Mouse (Mus musculus) frontal cortex, adult (tissue): ENCODE data around the gene Neu4.
"Not testable (repeated sequence)": the region's sequence is repeated elsewhere in the genome, so short reads cannot be mapped to it uniquely, and the experiment has no call there.

Experiments used
- ATAC-seq: cut with Nextera tagmentation; 2 replicates; pipeline ENCODE4 v1.9.2; 2017; ENCODE audit warnings: mild to moderate bottlenecking, moderate library complexity, mixed read lengths; ENCODE audit not compliant: low TSS enrichment

Gene Neu4

GRCm38 (mm10) chr1:94020151-94020550 lies at the start of gene Neu4:
Neu4 (plus strand) TSS chr1:94020451.
- no peak for ATAC-seq

GRCm38 (mm10) chr1:93970797-93971196 lies 49.5 kb upstream of the Neu4 start:
- ATAC-seq = not testable (repeated sequence)

GRCm38 (mm10) chr1:93975764-93976163 lies 44.5 kb upstream of the Neu4 start:
- not testable (repeated sequence) for ATAC-seq

- ATAC-seq = peak; percentile 82
Observed at GRCm38 (mm10) chr1:93978287-93978686, 42.0 kb upstream of the Neu4 start.

DNA sequence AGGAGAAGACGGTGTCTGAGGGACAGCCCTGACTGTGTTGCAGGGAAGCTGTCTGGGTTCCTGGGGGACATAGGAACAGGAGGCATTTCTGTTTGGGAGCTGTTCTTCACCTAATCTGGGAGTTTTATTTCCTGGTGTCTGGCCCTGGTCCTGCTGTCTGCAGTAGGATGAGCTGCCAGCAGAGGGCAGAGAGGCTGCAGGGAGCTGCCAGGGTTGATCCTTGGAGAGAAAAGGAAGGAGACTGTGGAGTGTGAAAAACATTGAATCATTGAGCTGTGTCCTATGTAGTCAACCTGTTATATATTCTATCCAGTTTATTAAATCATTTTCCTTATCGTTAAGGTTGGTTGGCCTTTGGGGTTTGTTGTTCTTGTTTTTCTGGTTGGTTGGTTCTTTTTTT lies 39.3 kb upstream of the Neu4 start:
- ATAC-seq = peak; percentile 99

DNA sequence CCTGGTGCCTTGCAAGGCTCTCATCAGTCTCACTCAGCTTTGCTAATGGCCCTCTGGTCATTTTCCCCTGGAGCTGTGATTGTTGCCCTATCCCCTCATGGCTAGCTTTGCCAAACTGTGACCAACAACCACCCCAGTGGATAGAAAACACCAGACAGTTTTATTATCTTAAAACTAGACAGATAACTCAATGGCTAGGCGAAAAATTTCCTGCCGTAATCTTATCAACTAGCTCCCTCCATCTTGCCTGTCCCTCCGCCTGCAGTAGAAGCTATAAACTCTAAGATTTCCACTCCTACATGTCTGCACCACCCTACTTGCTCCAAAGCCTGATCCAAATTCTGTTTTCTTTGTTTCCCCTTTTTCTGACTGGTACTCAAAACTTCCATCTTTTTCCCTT lies 34.1 kb upstream of the Neu4 start:
- ATAC-seq = no peak

GRCm38 (mm10) chr1:93988786-93989185 lies 31.5 kb upstream of the Neu4 start:
- ATAC-seq = no peak

DNA sequence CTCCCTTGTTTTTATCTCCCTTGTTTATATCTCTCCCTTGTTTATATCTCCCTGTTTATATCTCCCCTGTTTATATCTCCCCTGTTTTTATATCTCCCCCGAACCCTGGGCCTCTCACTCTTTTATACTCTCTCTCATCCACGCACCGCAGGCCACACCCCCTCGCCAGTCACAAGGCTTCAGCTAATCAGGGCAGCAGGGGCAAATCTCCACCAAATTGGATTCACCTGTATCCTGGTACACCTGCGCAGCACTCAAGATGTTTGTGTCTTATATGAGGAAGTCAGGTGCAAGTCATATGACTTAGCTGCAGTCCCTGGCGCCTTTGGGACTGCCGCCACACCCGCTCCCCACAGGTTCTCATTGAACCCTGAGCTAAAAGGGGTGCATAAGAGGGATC lies 30.0 kb upstream of the Neu4 start, which contains the start of gene Gal3st2c:
Gene Gal3st2c (plus strand): TSS at position 301 of the 400 bp plus-strand sequence.
- ATAC-seq = not testable (repeated sequence)

- not testable (repeated sequence) for ATAC-seq
Observed at GRCm38 (mm10) chr1:93991068-93991467, 29.2 kb upstream of the Neu4 start.

DNA sequence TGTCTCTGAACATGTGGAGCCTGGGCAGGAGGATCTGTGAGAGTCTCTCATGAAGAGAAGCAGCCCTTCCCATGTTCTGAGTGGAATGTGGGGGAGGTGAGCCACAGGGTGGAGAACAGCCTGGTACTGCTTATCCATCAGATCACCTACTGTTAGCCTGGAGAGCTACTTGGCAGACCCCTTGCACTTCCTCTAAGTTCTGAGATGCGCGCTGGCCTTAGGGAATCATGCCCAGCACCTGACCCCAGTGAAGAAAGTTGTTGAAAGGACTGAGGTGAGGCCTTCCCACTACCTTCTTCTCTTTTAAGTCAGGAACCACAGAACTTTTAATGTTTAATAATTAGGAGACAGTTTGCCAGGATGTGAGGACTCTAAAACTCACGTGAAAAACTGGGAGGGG lies 28.8 kb upstream of the Neu4 start:
- ATAC-seq = not testable (repeated sequence)

DNA sequence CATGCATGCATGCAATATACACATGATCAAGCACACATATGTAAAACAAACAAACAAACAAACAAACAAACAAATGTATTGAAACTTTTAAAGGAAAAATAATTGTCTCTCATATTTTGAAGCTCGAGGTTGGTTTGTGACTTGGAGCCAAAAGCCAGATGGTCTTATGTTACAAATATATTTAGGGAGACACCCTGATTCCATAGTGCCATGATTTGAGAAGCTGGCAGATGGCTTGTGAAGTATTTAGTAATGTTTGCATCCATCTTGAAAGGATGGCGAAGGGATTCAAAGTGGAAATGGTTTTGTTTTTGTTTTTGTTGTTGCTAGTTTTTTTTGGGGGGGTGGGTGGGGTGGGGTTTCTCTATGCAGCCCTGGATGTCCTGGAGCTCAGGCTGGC lies 19.2 kb upstream of the Neu4 start:
- 0 out of 2 replicates have a peak, but pooled peaks have one; percentile 35 for ATAC-seq

- peak; percentile 66 for ATAC-seq
Observed at GRCm38 (mm10) chr1:94005954-94006506, 14.2 kb upstream of the Neu4 start.

DNA sequence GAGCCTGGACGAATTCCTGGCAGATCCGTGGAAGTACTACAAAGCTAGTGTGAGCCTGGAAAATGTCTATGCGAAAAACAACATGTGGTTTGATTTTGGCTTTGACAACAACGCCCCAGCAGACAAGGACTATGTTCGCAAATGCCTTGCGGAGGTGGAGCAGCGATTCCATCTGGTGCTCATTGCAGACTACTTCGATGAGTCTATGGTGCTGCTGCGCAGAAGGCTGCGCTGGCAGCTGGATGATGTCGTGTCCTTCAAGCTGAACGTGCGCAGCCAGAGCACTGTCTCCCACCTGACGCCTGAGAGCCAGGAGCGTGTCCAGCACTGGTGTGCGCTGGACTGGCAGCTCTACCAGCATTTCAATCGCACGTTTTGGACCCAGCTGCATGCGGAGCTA lies 11.4 kb upstream of the Neu4 start:
- peak; percentile 82 for ATAC-seq

- no peak for ATAC-seq
Observed at GRCm38 (mm10) chr1:94011643-94012042, 8.6 kb upstream of the Neu4 start.

GRCm38 (mm10) chr1:94027506-94028108 lies 7.4 kb downstream of the Neu4 start:
- ATAC-seq = no peak

DNA sequence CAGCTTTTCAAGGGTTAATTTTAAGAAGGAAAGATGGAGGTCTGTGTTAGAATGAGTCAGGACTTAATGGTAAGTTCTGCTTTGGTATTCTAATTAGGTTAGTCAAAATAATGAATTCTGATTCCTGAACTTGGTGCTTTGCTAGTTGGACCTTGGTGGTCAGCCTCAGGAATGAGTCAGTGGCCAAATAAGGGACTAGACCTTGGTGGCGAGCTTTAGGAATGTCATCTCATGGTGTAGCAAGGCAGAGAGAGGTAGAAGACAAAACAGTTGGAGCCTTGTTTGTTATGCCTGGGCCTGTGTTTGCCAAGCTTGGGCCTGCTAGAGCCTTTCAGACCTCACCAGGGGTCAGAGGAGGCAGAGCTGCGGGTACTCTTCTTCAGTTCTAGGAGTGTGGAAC lies 8.5 kb downstream of the Neu4 start:
- no peak for ATAC-seq

- ATAC-seq = no peak
Observed at GRCm38 (mm10) chr1:94033075-94033602, 12.9 kb downstream of the Neu4 start.

- ATAC-seq = peak; percentile 95
Observed at GRCm38 (mm10) chr1:94034984-94035743, 14.9 kb downstream of the Neu4 start.

- no peak for ATAC-seq
Observed at GRCm38 (mm10) chr1:94040391-94040790, 20.1 kb downstream of the Neu4 start.

DNA sequence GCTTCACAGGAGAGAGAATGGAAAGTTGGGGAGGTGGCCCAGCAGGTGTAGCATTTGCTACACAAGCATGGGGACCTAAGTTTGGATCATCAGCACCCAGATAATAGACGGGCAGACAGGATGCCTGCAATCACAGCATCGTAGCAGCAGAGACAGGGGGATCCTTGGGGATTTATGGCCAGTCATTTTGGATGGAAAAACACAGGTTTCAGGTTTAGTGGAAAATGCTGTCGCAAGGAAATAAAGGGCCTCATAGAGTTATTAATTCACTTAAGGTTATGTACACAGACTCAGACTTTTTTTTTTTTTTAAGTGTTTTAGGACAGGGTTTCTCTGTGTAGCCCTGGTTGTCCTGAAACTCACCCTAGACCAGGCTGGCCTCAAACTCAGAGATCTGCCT lies 25.3 kb downstream of the Neu4 start:
- no peak for ATAC-seq

DNA sequence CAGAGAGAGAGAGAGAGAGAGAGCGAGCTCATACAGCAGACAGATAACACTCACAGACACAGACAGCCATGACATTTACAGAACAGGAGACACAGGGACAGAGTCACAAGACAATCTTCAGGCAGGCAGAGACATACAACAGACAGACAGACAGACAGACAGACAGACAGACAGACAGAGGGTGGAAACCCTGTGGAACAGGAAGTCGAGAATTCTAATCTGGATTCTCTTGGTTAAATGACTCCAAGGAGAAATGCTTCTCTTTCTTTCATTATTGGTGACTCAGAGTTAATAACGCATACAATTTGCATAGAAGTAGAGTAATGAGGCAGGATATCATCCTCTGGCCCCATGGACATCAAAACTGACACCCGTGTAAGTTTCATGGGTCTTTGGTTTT lies 26.3 kb downstream of the Neu4 start:
- no peak for ATAC-seq

- ATAC-seq = no peak
Observed at GRCm38 (mm10) chr1:94051104-94051503, 30.9 kb downstream of the Neu4 start.

- no peak for ATAC-seq
Observed at GRCm38 (mm10) chr1:94052373-94052772, 32.1 kb downstream of the Neu4 start, which contains the start of gene Pdcd1. Pdcd1 (minus strand) TSS chr1:94052553.
